Mouse (Mus musculus): ENCODE measurements around the gene Gfy. TPM values are rescaled to one million over a fixed set of nuclear protein-coding genes. Genes with fewer than 3 reads are reported as not detected.

The Gfy gene
- polyA plus RNA-seq, 1 experiment from 2014 or later = not detected

DNA sequence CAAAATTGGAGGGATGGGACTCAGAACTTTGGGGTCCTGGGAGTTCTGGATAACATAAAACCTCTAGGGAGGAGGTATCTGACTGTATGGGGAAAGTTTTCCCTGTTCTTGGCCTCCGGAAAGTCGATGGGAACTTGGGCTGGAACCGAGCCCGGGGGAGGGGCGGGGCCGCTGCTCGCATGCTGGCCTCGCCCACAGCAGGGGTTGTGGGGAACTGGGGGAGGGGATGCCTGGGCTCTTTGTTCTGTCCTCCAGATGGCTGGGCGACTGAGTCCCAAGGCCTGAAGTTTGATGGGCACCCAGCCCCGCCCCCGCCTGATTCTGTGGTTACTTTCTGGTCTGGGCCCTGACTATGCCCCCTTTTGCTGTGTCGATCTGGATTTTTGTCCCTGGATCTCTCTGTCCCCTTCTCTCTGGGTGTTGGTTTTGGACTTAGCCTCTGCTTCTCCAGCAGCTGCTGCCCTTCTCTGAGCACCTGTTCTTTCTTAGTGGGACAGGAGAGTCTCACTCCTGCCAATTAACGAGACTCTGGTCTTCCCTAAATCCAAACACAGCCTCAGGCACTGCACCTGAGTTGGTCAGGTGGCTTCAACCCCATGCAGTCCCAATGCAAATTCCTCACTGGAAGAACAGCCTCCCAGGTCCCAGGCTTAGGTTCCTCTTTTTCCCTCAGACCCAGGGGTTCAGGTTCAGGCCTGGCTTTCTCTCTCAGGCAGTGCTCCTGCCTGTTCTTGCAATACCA is 37.2 kb upstream of the Gfy start:
- no peak for TF ChIP-seq CTCF (IDR thresholded peaks at IDR 0.05; ENCODE audit: low read depth)
- ATAC-seq = peak; percentile 18; the same call in 1 of the 2 replicates
- H3K4me1 ChIP-seq (replicated peaks; ENCODE audit: control insufficient read depth, insufficient read depth, low read length) = peaks cover 4% of the 10 kb centered on the region
- no peaks in the 10 kb centered on the region for H3K9me3 ChIP-seq (ENCODE audit: control insufficient read depth)
- peaks cover 7% of the 10 kb centered on the region for H3K27me3 ChIP-seq (replicated peaks; ENCODE audit: control insufficient read depth, insufficient read depth, low read length)
- H3K27ac ChIP-seq (ENCODE audit: low read depth, low read length) = peak overlapping the region; percentile 30
- peak overlapping the region; percentile 70 for H3K9ac ChIP-seq (ENCODE audit: low read depth, low read length)
- H3K4me3 ChIP-seq (ENCODE audit: low read depth, low read length) = peak overlapping the region; percentile 57
- peak overlapping the region; percentile 79 for H3K4me2 ChIP-seq (replicated peaks; ENCODE audit: low read depth)
- 7% methylated on average over 13 of the region's 13 CpGs for WGBS
- H3K36me3 ChIP-seq (ENCODE audit: control insufficient read depth, insufficient read depth) = peaks cover 7% of the 10 kb centered on the region; the same call in 1 of the 2 replicates

DNA sequence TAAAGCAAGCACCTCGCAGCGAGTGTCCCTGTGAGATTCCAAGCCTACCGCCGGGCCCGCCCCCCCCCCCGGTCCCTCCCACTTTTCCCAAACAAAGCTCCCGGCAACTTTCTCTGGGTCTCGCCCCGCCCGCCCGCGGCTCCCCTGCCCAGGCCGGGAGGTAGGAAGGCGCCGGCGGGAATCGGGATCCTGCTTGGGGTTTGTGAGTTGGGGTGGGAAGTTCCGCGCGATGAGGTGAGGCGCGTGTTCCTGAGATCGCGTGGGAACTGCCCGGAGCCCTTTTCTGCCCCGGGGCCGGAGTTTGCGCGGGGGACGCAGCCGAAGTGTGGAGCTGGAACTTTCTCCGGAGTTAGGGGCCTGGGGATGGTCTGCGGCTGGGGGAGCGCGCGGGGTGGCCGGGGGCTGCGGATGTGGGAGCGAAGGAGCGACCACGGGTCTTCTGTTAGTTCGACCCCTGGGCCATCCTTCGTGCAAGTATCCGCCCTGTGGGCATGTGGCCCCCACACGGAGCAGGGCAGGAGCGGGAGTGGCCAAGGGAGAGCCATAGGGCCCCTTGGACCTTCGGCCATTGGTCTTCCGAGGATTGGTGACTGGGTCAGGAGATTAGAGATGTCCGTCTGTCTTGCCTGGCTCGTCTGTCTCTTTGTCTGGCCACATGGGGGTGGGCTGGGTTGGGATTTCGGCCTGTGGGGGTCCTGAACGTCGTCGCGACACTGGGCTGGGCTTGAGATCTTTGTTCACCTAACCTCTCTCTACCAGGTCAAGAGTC is 36.5 kb upstream of the Gfy start, which contains the start of gene Tead2:
Gene Tead2 (plus strand): TSS at position 81 of the 769 bp plus-strand sequence.
- TF ChIP-seq CTCF (IDR thresholded peaks at IDR 0.05; ENCODE audit: low read depth) = no peak
- Histone ChIP-seq H3K4me3 (ENCODE audit: low read depth, low read length) (peak within 1 kb of the TSS; percentile 57), H3K9ac (ENCODE audit: low read depth, low read length) (peak within 1 kb of the TSS; percentile 70), H3K4me1 (replicated peaks; ENCODE audit: control insufficient read depth, insufficient read depth, low read length) (peaks cover 9% of the 10 kb centered on the region), H3K4me2 (replicated peaks; ENCODE audit: low read depth) (peak within 1 kb of the TSS; percentile 79), H3K27me3 (replicated peaks; ENCODE audit: control insufficient read depth, insufficient read depth, low read length) (peaks cover 15% of the 10 kb centered on the region), H3K9me3 (ENCODE audit: control insufficient read depth) (no peaks in the 10 kb centered on the region), H3K36me3 (ENCODE audit: control insufficient read depth, insufficient read depth) (peaks cover 6% of the 10 kb centered on the region; the same call in 1 of the 2 replicates), H3K27ac (ENCODE audit: low read depth, low read length) (peak within 1 kb of the TSS; percentile 30)
- ATAC-seq = peak; percentile 24; the same call in 1 of the 2 replicates
- WGBS = 3% methylated on average over 55 of the region's 55 CpGs

DNA sequence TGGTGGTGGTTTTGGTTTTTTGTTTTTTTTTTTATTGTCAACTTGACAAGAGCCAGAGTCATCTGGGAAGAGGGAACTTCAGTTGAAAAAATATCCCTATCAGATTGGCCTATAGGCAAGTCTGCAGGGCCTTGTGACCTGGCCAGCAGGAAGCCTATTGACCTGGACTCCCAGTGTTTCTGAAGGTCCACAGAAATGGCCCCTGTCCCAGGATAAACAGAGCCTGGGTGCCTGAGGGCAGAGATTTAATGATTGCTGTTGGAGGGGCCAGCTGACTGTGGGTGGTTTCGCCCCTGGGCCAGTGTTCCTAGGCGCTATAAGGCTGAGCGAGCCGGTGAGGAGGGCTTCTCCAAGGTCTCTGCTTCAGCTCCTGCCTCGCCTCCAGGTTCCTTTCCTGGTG is 34.3 kb upstream of the Gfy start:
- no peak for TF ChIP-seq CTCF (IDR thresholded peaks at IDR 0.05; ENCODE audit: low read depth)
- H3K27me3 ChIP-seq (replicated peaks; ENCODE audit: control insufficient read depth, insufficient read depth, low read length) = peaks cover 27% of the 10 kb centered on the region
- H3K4me3 ChIP-seq (ENCODE audit: low read depth, low read length) = no peak overlapping the region
- H3K9ac ChIP-seq (ENCODE audit: low read depth, low read length) = no peak overlapping the region
- H3K9me3 ChIP-seq (ENCODE audit: control insufficient read depth) = no peaks in the 10 kb centered on the region
- 80% methylated on average over 5 of the region's 5 CpGs for WGBS
- H3K36me3 ChIP-seq (ENCODE audit: control insufficient read depth, insufficient read depth) = no peaks in the 10 kb centered on the region
- no peak for ATAC-seq
- peaks cover 9% of the 10 kb centered on the region for H3K4me1 ChIP-seq (replicated peaks; ENCODE audit: control insufficient read depth, insufficient read depth, low read length)
- H3K4me2 ChIP-seq (replicated peaks; ENCODE audit: low read depth) = no peak overlapping the region
- H3K27ac ChIP-seq (ENCODE audit: low read depth, low read length) = no peak overlapping the region

DNA sequence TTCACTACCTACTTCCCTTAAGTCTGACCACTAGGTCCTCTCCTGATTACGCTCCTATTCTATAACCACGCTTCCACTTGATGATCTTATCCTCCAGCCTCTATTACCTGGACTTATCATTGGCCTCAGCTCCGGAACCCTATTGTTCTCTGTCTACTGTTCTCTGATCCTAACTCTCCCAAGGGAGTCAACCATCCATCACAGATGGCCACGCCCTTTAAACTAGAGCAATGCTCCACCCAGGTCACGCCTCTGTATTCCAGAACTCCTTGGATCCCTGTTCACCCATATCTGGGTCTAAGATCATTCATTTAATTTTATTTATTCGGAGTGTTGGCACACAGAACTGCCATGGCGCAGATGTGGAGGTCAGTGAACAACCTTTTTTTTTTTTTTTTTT is 33.0 kb upstream of the Gfy start:
- Histone ChIP-seq H3K9me3 (ENCODE audit: control insufficient read depth) (no peaks in the 10 kb centered on the region), H3K4me2 (replicated peaks; ENCODE audit: low read depth) (no peak overlapping the region), H3K9ac (ENCODE audit: low read depth, low read length) (no peak overlapping the region), H3K27me3 (replicated peaks; ENCODE audit: control insufficient read depth, insufficient read depth, low read length) (peaks cover 27% of the 10 kb centered on the region), H3K4me1 (replicated peaks; ENCODE audit: control insufficient read depth, insufficient read depth, low read length) (peaks cover 9% of the 10 kb centered on the region), H3K36me3 (ENCODE audit: control insufficient read depth, insufficient read depth) (no peaks in the 10 kb centered on the region), H3K27ac (ENCODE audit: low read depth, low read length) (no peak overlapping the region), H3K4me3 (ENCODE audit: low read depth, low read length) (no peak overlapping the region)
- no peak for ATAC-seq
- TF ChIP-seq CTCF (IDR thresholded peaks at IDR 0.05; ENCODE audit: low read depth) = no peak
- 69% methylated on average over 7 of the region's 7 CpGs for WGBS

DNA sequence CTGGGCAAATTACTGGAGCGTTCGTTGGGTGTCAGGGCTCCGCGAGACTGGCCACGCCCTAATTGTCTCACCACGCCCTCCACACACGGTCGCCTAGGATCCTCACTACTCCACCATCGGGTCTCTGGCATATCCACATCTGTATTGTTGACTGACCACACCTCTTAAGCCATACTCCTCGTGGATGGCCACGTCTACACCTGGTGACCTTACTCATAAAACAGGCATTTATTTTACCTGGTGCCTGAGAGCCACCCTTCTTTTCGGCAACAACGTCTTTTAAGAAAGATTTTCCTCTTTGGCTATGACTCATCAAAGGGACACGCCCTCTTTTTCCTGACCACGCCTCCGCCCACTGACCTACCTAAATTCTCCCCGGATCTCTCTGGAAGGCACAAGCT is 32.5 kb upstream of the Gfy start, which contains the start of gene Dkkl1:
Gene Dkkl1 (minus strand): TSS at position 297 of the 401 bp plus-strand sequence.
- H3K4me2 ChIP-seq (replicated peaks; ENCODE audit: low read depth) = peak within 1 kb of the TSS; percentile 24; the same call in 1 of the 2 replicates
- H3K9me3 ChIP-seq (ENCODE audit: control insufficient read depth) = no peaks in the 10 kb centered on the region
- no peaks in the 10 kb centered on the region for H3K36me3 ChIP-seq (ENCODE audit: control insufficient read depth, insufficient read depth)
- no peak for TF ChIP-seq CTCF (IDR thresholded peaks at IDR 0.05; ENCODE audit: low read depth)
- H3K4me1 ChIP-seq (replicated peaks; ENCODE audit: control insufficient read depth, insufficient read depth, low read length) = peaks cover 9% of the 10 kb centered on the region
- no peak within 1 kb of the TSS for H3K9ac ChIP-seq (ENCODE audit: low read depth, low read length)
- H3K27me3 ChIP-seq (replicated peaks; ENCODE audit: control insufficient read depth, insufficient read depth, low read length) = peaks cover 27% of the 10 kb centered on the region
- WGBS = 2% methylated on average over 17 of the region's 17 CpGs
- H3K27ac ChIP-seq (ENCODE audit: low read depth, low read length) = no peak within 1 kb of the TSS
- peak within 1 kb of the TSS; percentile 14 for H3K4me3 ChIP-seq (ENCODE audit: low read depth, low read length)
- ATAC-seq = 0 out of 2 replicates have a peak, but pooled peaks have one; percentile 34

DNA sequence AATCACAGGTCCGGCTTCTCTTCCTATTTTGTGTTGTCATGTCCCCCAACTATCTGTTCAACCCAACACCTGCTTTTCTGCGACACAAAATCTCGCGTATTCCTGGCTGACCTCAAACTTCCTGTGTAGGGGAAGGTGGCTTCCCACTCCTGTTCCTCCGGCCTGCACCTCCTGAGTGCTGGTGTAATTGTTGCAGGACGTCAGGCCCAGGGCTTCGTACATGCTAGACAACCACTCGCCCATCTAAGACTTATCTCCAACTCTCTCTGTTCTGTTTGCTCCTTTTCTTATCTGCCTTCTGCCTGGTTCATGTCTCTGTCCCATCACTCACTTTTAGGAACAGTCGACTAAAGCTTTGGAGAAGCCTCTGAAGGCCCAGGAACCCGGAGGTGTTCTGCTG is 31.7 kb upstream of the Gfy start:
- WGBS = 56% methylated on average over 10 of the region's 10 CpGs
- Histone ChIP-seq H3K4me1 (replicated peaks; ENCODE audit: control insufficient read depth, insufficient read depth, low read length) (peaks cover 9% of the 10 kb centered on the region), H3K4me3 (ENCODE audit: low read depth, low read length) (no peak overlapping the region), H3K9me3 (ENCODE audit: control insufficient read depth) (no peaks in the 10 kb centered on the region), H3K27ac (ENCODE audit: low read depth, low read length) (no peak overlapping the region), H3K27me3 (replicated peaks; ENCODE audit: control insufficient read depth, insufficient read depth, low read length) (peaks cover 27% of the 10 kb centered on the region), H3K9ac (ENCODE audit: low read depth, low read length) (no peak overlapping the region), H3K36me3 (ENCODE audit: control insufficient read depth, insufficient read depth) (no peaks in the 10 kb centered on the region), H3K4me2 (replicated peaks; ENCODE audit: low read depth) (no peak overlapping the region)
- ATAC-seq = no peak
- TF ChIP-seq CTCF (IDR thresholded peaks at IDR 0.05; ENCODE audit: low read depth) = no peak

All from intestine, postnatal 0 days (tissue).